Mouse (Mus musculus): Measurements from ENCODE around the gene Arid2.
"Not testable (repeated sequence)": the region's sequence is repeated elsewhere in the genome, so short reads cannot be mapped to it uniquely, and the experiment has no call there.

GRCm38 (mm10) chr15:96244715-96245114, 42.6 kb upstream of the Arid2 start:
- TF ChIP-seq POLR2A (IDR thresholded peaks at IDR 0.05; ENCODE audit: insufficient read length, low read depth); MYOG (IDR thresholded peaks at IDR 0.05; ENCODE audit: control insufficient read depth in 1 of 3, insufficient read depth in 1 of 3, insufficient read length in 2 of 3, low read depth in 2 of 3); MYOD1 (IDR thresholded peaks at IDR 0.05; ENCODE audit: control insufficient read depth in 1 of 3, insufficient read length in 2 of 3, low read depth in 2 of 3); E2F4 (IDR thresholded peaks at IDR 0.05; ENCODE audit: insufficient read depth); USF1 (IDR thresholded peaks at IDR 0.05; ENCODE audit: low read depth); SRF (IDR thresholded peaks at IDR 0.05; ENCODE audit: control insufficient read depth, insufficient read length, low read depth); MAX (IDR thresholded peaks at IDR 0.05; ENCODE audit: low read depth); POLR2AphosphoS2 (IDR thresholded peaks at IDR 0.05; ENCODE audit: insufficient read length, low read depth); CEBPB (IDR thresholded peaks at IDR 0.05; ENCODE audit: insufficient read depth, poor library complexity, severe bottlenecking); REST (IDR thresholded peaks at IDR 0.05; ENCODE audit: insufficient read depth, insufficient read length): not testable (repeated sequence)

All from myocyte (in vitro differentiated cells).